Mouse (Mus musculus) frontal cortex, postnatal 14 days (tissue): Measurements from ENCODE around the gene Kbtbd13.

Experiments
- DNase-seq, 2 experiments: peaks; one replicate each; pipeline ENCODE4 v3.0.0; 2022; ENCODE audit warnings: low spot score in 2 of 2

The Kbtbd13 gene

DNA sequence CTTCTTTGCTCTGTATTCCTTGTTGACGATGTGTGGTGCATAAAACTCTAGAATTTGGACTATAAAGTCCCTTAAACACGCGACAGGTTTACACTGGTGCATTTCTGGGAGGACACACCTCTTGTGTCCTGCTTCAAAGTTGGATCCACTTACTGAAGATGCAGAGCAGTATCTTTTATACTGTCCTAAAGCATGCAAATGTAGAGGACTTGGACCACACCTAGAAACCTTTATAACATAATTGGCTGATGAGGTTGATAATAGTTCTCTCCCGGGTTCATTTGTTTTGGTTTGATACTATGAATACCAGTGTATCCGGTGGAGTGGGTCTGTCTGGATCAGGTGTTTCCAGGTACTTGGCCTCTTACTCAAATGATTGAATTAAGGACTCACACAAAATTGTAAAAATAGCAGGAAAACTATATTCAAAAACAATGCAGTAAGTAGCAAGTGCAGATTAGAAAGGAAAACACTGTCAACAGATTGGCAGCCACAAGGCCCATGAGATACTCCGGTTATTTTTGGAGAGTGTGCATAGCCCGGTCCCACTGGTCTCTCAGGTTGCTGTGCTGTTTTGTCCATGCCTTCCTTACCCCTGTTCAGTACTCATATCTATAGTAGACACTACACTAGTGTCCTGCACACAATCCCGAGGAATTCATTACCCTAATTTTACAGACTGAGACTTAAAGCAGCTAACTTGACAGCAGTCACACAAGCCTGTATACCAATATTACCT, 44.2 kb downstream of the Kbtbd13 start:
- DNase-seq: no peak

DNA sequence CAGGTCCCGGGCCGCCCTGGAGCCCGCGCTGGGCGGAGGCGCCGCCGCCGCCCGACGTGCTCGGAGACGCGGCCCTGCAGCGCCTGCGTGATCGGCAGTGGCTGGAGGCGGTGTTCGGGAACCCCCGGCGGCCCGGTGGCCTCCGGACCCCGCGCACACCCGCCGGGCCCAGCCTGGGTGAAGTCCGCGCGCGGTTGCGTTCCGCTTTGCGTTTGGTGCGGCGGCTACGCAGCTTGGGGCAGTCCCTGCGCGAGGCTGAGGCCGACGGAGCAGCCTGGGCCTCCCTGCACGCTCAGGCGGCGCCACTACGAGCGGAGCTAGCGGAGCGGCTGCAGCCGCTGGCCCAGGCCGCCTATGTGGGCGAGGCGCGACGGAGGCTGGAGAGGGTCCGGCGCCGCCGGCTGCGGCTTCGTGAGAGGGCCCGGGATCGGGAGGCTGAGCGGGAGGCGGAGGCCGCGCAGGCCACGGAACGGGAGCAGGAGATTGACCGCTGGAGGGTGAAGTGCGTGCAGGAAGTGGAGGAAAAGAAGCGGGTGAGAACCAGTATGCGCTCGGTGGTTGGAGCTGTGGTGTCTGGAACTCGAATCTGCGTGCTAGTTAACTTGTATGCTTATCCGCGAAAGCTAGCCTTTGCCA, 44.9 kb downstream of the Kbtbd13 start:
- peak; percentile 13 to 25 for DNase-seq

- DNase-seq: peak; percentile 92 to 93
These were observed 45.5 kb downstream of the Kbtbd13 start, which contains the start of gene Pdcd7 for GRCm38 (mm10) chr9:65345854-65346475. Pdcd7 (plus strand) TSS chr9:65346104.

GRCm38 (mm10) chr9:65345439-65345838, 46.0 kb downstream of the Kbtbd13 start:
- DNase-seq: peak; percentile 12 to 13

DNA sequence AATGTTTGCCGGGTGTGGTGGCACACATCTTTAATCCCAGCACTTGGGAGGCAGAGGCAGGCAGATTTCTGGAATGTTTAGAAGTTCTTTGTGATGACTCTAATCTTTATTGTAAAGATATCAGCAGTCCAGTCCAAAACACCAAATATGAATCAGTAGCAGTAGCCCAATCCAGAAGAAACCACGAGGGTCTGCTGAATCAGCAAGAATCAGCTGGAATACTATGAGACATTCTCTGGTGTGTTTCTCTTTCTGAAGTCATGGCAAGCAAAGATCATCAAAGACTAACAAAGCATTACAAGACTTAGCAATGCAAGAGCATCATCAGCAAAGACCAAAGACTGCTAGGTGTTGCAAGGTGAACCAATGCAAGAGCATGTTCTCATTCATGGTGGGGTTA, 51.0 kb downstream of the Kbtbd13 start:
- DNase-seq: no peak

GRCm38 (mm10) chr9:65339146-65339545, 52.3 kb downstream of the Kbtbd13 start:
- no peak for DNase-seq
